Comparison of ENCODE assay signal across 18 mouse cellular contexts in genomic region chr3:96292641-96293040, GRCm38 (mm10). TPM values are rescaled to one million over a fixed set of nuclear protein-coding genes. Genes with fewer than 3 reads are reported as not detected.
"Had no signal": no experiment of that assay in that cellular context is flagged by ENCODE, and none has a peak within 500 bp of the region (broad histone marks: within the 10 kb centered on the region; RNA-seq: fewer than 3 reads in every experiment).

No protein-coding gene starts in this region.

- H3K36me3 ChIP-seq: liver, embryonic 12.5 days; midbrain, embryonic 15.5 days; neural tube, embryonic 13.5 days had no signal

- H3K27ac ChIP-seq: midbrain, embryonic 15.5 days; neural tube, embryonic 13.5 days had no signal

- H3K4me2 ChIP-seq: liver, embryonic 12.5 days; midbrain, embryonic 11.5 days; midbrain, embryonic 15.5 days; neural tube, embryonic 13.5 days had no signal

- H3K4me3 ChIP-seq: liver, embryonic 12.5 days; midbrain, embryonic 15.5 days; neural tube, embryonic 13.5 days had no signal

- H3K9ac ChIP-seq: liver, embryonic 12.5 days; midbrain, embryonic 15.5 days; neural tube, embryonic 13.5 days had no signal

- DNase-seq: kidney, adult 8-10 months; kidney, postnatal 25 days; layer of hippocampus, adult 9-11 months; layer of hippocampus, postnatal 36 days; lung, postnatal 4 days; retina, postnatal 1 day; right cerebral cortex, postnatal 4 days; spleen, adult 18-20 months; thymus, postnatal 36 days had no signal

- H3K9me3 ChIP-seq: liver, embryonic 12.5 days; megakaryocyte, embryonic 14.5 days; midbrain, embryonic 15.5 days; neural tube, embryonic 13.5 days had no signal

- H3K4me1 ChIP-seq: liver, embryonic 12.5 days; midbrain, embryonic 15.5 days; neural tube, embryonic 13.5 days had no signal

- ATAC-seq: intestine, postnatal 0 days; liver, embryonic 12.5 days; lung, postnatal 0 days; midbrain, embryonic 15.5 days had no signal

RNA-seq across cellular contexts. Expression of gene Hist2h3c1, which starts 46.2 kb away (rescaled TPM):
- total RNA-seq: layer of hippocampus, postnatal 36 days; left cerebral cortex, adult 8-10 months; left cerebral cortex, postnatal 36 days had no signal
- polyA plus RNA-seq: lung, postnatal 0 days; midbrain, embryonic 15.5 days had no signal
